Mouse (Mus musculus) monocyte, adult 2 months (primary cell): ENCODE results near the gene Afg1l.

Experiments used
- DNase-seq, 2 experiments: peaks; one replicate each; pipeline ENCODE4 v3.0.0; 2022; ENCODE audit warnings: low spot score in 2 of 2, low read depth in 1 of 2

The Afg1l gene

DNA sequence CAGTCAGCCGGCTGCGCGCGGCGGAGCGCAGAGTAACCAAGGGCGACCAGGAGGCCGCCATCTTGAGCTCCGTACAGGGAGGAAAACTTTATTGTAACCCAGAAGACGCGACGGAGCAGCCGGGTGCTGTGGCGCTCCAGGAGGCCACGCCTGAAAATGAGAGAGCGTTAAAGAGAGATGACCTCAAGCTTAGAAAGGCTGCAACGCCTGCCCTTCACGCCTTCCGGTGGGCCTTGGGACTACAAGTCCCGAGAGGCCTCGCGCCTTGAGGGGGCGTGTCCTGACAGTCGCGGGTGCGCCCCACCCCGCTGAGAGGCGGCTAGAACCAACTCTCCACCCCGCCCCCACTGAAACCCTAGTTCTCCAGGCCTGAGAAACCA, at the start of gene Afg1l:
Gene Afg1l (minus strand): TSS at position 225 of the 380 bp plus-strand sequence.
- peak; percentile 87 to 92 for DNase-seq

DNA sequence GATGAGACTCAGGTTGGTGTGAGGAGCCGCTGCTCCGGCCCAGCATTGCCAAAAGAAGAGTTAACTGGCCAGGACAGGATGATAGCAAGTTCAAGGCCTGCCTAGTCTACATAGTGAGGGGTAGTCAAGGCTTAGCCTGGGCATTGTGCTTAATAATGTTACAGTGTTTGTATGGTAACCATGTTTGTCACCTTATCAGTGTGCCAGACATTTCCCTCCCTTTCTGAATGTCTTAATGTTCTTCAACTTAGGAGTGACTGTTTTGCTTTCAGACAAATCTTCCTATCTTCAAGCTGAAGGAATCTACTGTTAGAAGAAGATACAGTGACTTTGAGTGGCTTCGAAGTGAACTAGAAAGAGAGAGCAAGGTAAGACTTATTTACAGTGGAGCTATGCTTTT, 47.3 kb upstream of the Afg1l start:
- DNase-seq: no peak

DNA sequence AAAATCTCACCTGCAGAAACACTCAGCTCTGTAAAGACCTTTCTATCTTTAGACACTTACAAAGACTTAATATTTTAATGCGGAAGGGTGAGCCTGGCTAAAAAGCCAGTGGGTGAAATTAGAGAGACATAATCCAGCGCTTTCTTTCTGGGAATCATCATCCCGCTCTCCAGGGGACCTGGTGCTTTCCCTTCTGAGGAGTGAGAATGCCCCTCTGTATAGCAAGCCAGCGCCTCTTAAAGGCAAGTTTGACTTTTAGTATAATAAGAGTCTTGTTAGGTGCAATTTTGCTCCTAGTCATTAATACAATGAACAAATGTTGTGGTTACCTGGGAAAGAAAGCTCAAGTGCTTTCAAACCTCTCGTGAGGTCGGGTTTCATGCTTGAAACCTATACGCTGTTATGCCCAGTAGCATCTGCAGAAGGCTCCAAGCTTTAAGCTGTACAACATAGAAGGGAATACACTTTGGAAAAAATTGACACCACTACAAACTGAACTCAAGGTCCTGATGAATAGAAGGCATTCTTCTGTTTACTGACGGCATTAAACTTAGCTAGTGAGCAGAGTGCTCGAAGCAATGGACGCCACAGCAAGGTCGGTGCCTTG, 45.3 kb upstream of the Afg1l start:
- no peak for DNase-seq

DNA sequence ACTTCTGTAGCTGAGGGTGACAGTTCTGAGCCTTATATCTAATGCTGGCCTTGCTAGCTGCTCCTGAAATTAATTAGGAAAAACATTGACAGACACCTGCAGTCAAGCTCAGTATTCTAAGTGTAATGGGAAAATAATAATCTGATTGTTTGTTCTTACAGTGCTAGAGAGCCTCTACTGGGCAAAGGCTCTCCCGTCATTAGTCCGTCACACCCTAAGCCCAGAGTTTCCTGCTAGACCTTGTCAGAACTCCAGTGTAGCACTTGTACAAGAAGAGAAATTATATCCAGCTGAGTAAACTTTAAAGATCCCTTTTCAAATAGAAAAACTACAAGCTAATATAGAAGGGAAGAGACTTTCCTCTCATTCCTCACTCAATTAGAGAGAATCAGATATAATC, 44.5 kb upstream of the Afg1l start:
- DNase-seq: no peak

DNA sequence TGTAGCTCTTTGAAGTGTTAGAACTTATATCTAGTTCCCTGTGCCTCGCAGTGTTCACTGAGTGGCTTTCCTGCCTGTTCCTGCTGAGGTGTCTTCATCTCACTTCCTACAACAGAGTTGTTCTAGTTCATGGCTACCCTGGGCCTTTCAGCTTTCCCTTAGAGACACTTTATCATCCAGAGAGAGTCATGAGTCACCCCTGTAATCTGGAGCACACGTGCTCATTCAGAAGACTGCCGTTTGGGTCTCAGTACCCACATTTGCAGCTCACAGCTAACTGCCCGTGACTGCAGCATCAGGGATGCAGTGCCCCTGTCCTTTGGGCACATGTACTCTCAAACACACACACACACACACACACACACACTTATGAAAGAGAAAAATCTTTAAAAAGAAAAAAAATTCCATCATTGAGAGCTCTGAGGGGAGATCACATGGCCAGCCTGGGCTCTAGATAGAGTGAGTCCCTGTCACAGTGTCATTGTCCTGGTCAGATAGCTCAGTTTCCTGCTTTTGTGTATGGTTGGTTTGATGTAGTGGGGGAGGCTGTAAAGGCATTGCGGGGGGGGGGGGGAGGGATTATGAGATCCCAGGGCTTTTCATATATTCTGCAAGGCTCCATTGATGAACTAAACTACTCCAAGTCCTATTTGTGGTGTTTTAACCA, 43.1 kb upstream of the Afg1l start:
- no peak for DNase-seq

DNA sequence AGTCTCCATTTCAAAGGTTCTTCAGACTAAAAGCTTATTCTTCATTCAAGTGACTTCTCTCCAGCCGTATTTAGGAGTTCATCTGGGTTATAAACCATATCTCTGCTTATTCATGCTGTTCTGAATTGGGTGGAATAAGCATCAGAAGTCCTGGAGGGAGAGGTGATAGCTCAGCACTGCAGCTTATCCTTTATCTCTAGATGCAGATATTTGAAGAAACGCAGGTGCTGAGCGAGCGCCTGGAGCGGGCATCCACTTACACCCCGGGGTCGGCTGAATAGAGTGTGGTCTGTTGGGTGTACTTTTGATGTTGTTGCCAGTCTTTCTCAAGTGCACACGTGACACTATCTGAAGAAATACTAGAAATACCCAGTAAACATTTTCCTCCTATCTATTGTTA, 40.0 kb upstream of the Afg1l start:
- DNase-seq: no peak

DNA sequence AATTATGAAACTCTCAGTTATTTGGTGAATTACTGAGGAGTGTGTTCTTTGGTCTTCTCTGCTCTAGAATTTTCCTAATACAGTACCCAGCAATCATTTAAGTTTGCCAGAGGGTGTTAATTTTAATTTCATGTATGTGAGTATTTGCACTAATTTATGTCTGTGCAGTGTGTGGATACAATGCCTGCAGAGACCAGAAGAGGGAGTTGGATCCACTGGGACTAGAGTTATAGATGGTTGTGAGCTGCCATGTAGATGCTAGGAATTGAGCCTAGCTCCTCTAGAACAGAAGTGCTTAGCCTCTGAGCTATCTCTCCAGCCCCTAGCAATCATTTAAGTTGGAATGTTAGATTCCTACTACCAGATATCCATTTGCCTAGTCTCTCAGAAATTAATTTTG, 35.8 kb upstream of the Afg1l start:
- DNase-seq: no peak

DNA sequence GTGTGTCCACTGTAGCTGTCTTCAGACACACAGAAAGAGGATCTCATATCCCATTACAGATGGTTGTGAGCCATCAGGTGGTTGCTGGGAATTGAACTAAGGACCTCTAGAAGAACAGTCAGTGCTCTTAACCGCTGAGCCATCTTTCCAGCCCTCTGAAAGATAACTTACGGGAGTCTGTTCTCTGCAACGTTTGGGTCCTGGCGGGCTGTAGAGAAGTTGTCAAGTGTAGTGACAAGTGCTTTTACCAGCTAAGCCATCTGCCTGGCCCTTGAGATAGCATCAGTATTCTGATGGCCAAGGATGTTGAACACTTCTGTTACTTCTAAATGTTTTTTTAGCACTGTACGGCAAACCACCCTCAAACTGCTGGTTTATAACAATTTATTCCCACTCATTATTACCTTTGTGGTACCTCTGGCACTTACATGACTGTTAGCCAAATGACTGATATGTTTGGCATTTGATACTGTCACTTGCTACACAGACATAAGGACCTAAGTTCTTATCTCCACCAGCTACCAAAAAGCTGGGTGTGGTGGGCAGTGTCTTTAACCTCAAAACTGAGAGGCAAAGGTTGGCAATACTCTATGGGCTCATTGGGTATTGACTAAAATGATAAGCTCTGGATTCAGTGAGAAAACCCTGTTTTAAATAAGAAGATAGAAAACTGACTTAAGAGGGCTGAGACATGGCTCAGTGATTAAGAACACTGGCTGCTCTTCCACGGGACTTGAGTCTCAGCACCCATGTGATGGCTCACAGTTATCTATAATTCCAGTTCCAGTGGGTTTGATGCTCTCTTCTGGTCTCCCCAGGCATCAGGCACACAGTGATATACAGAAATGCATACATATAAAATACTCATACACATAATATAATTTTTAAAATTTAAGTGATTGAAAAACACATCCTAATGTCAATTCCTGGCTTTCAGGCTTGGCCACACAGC, 33.1 kb upstream of the Afg1l start:
- no peak for DNase-seq

DNA sequence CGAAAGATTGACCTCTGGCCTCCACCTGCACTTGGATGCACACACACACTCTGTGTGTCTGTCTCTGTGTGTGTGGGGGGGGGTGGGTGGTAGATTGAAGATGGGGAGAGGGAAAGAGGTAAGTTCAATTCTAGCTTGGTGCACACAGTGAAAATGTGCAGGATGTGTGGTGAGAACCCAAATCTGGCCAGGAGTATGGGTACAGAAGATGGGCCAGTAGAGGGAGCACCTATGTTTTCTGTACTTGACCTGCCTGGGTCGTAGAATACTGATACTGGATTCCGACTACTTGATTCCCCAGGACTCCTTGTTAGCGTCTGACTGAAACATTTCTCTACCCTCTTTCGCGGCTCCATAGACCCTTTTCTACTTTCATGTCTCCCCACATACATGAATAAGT, 31.8 kb upstream of the Afg1l start:
- no peak for DNase-seq

DNA sequence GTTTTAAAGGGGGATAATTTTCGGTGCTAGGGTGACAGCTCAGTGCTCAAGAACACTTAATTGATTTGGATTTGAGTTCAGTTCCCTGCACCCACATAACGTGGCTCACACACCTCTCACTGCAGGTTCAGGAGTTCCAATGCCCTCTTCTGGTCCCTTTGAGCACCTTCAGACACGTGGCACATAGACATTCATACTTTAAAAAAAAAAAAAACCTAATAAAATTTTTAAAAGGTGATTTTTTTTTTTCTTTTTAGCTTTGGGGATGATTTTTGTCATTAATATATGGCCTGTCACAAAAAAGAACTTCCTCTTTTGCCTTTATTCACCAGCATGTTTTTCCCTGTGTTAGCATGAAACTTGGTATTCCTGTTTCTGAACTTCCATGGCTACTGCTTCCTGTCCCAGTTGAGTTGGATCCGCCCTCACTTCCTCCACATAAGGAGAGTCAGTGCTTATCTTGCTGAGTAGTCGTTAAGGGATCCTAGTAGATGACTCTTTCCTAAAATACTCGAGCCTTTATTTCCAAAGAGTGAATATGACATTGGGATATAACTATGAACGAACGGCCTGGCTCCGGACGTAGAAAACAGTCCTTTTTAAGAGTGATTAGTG, 25.8 kb upstream of the Afg1l start:
- no peak for DNase-seq

DNA sequence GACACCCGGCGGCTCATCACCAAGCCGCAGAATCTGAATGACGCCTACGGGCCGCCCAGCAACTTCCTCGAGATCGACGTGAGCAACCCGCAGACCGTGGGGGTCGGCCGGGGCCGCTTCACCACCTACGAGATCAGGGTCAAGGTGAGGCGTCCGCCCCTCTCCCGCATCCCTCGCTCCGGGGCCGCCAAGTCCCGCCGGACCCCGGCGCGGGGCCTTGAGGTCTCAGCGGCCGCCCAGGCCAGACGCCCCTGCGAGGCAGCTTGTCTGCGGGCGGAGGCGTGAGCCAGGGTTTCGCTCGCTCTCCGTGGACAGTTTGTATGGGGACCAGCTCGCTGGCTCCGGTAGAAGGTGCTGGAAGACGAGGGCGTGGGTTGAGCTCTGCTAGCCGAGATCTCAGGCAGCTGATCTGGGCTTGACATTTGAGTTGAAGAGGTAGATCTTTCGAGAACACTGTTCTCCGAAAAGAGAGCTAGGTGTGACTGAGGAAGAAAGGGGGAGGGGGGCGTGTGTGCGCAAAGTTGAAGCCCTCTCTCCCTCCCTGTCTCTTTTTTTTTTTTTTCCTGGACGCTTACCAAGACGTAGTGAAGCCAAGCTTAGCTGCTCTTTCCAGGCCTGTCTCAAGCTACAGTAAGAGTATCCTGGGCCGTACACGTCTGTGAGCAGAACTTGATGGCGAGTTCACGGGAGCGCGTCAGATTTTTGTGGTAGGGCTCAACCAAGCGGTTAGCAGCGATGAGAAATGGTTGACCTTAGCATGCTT, 24.2 kb upstream of the Afg1l start:
- no peak for DNase-seq

DNA sequence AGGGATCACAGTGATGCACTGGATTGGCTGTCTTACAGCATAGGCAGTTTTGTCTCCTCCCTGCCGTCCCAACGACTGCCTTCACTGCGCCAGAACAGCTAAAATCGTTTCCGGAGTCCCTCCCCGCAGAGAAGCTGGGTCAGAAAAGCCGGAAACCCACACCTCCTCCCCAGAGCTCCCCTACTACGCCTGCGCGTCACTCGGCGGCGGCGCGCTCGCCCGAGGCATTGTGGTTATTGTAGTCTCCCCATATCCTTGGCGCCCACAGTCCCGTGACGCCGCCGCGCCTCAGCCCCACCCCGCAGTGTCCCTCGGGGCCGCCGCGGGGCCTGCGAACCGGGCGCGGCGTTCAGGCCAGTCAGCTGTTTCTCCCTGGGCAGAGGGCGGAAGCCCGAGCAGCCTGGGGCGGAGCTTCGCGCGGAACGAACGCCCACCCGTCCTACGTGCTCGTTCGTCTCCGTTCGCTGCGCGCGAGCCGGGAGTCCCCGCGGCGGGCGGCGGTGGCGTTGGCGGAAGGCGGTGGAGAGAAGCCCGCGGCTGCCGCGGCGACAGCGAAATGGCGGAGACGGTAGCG, 23.5 kb upstream of the Afg1l start, which contains the start of gene Snx3:
Gene Snx3 (plus strand): TSS at position 256 of the 574 bp plus-strand sequence.
- peak; percentile 96 to 97 for DNase-seq

DNA sequence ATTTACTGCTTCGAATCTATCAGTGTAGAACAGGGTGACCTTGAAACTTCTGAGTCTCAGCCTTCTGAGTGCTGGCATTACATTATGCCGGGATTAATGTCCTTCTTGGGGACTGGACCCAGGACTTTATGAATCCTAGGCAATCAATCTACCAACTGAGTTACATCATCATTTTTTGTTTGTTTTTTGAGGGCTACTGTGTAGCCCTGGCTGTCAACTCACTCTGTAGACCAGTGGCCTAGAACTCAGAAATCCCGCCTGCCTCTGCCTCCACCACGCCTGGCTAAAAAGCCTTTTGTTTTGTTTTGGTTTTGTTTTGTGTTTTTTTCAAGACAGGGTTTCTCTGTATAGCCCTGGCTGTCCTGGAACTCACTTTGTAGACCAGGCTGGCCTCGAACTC, 22.8 kb upstream of the Afg1l start:
- DNase-seq: no peak

DNA sequence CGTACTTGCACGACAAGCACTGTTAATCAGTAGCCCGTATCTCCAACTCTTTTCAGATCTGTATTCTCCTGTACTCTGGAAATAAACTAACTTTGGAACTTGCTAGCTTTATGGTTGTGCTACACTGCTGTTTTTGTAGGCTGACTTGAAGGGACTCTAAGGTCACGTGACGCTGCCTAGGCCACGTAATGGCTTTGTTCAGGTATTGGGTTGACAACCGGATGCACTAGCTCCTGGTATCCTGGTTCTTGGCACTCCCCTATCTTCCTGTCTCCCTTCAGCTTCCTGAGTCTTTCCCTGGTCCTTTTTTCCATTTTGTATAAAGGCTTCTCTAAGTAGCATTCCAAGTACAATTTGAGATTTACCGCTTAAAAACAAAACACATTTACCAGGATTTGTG, 22.2 kb upstream of the Afg1l start:
- DNase-seq: no peak

DNA sequence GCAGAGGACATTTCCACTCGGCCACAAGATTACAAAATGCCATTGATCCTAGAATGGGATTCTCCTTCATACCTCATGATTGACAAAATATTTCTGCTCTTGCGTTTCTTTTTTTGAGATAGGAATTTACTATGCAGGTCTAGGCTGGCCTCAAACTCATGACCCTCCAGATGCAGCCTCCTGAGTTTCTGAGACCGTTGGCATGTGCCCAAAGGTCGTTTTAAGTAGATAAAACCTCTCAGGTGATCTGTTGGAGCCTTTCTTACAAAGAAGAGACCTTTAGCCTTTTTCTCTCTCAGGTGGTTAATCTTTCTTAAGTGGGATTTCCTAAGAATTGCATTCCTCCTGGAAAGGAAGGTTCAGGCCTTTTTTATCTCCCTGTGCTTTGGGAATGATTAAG, 14.6 kb upstream of the Afg1l start:
- no peak for DNase-seq

DNA sequence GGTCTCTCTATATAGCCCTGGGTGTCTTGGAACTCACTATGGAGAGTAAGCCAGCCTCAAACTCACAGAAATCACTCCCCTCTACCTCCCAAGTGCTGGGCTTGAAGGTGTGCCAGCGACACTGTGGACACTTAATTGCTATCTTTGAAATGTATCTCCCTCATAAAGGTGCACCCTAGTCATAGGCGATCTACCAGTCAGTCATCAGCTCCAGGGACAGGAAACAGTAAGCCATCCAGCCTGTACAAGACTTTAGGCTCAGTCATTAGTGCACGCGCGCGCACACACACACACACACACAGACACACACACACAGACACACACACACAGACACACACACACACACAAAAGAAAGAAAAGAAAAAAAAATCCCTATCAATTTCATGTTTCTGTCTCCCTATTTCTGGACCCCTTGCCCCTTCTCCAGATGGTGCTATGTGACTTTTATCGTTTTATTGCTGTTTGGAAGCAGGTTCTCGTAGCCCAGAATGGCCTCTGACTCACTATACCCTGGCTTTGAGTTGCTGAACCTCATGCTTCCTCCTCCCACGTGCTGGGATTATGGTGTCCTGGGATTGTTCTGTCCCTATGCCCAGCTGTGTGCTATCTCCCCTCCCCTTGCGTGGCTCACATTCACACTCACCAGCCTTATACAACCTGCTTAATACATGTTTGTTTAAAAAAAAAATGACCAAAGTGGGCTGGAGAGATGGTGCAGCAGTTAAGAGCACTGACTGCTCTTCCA, 13.8 kb upstream of the Afg1l start:
- DNase-seq: no peak

DNA sequence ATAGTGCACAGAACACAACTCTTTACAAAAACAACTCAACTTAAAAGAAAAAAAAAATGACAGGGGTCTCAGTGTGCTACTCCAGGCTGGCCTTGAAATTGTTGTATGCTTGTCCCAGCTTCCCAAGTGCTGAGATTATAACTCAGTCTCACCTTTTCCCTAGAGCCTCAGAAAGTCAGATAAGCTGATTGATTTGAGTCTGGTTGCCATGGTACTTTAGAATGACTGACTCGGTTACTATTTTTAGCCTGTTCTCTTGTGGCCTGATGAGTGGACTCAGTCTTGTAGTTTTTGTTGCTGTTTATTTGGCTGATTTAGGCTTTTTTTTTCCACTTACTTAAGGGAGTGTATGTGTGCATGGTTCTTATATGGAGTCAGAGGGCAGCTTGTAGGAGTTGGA, 12.8 kb upstream of the Afg1l start:
- no peak for DNase-seq

DNA sequence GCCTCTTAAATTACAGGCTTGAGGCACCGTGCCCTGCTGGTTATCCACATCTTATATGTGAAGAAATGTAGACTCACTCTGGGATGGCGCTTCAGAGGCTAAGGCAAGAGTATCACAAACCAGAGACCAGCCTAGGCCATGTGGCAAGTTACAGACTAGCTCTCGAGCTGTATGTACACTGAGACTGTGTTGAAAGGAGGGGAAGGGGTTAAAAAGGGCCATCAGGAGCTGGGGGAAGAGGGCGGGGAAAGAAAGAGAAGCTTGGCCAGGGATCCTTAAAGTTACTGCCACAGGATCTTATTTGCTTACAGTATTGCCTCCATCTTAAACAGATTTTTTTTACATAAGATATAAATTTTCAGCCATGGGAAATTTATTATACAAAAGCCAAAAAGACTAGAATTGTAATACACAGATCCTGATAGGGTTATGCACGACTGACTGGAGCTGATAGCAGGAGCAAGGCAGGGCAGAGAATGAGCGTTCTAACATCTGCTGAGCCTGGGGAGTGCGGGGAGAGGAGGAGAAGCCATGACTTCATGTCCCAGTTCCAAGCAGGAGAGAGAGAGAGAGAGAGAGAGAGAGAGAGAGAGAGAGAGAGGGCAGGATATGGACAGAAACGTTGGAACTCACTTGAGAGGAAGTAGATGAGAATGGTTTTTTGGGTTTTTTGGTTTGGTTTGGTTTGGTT, 10.4 kb upstream of the Afg1l start:
- no peak for DNase-seq

DNA sequence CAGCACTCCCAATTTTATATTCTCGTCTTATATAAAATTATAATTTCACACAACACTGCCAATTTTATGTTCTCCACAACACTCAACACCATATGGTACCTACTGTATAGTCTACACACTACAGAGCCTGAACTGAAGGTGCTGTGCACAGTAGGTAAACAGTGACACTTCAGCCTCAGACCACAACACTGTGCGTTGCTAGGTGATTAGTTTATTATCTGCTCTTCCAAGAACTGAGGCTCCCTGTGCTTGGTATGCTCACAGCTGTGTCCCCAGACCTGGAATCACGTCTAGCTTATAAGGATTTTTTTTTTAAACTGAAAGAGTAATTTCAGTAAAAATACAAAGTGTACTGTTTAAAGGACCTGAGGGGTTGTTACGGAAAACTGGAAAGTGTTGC, 2.4 kb upstream of the Afg1l start:
- DNase-seq: no peak
